Mouse (Mus musculus): ENCODE measurements around the gene Pbrm1.

GRCm38 (mm10) chr14:31165991-31166630 is 147.2 kb downstream of the Pbrm1 start:
- TF ChIP-seq CTCF (IDR thresholded peaks at IDR 0.05; ENCODE audit: insufficient read depth, low read length) (no peak), POLR2A (IDR thresholded peaks at IDR 0.05; ENCODE audit: borderline replicate concordance, extremely low read depth, low read depth, low read length) (0 out of 2 replicates have a peak, but pooled peaks have one; percentile 29)

Data from lung, adult 2 months (tissue).